Mouse (Mus musculus): ENCODE measurements at regions not wholly inside any gene's neighbourhood (a gene's known extent, or its start where the extent isn't known, plus 50 kb on each side); places are given as distances from the start of the nearest gene placed in this dataset.

DNA sequence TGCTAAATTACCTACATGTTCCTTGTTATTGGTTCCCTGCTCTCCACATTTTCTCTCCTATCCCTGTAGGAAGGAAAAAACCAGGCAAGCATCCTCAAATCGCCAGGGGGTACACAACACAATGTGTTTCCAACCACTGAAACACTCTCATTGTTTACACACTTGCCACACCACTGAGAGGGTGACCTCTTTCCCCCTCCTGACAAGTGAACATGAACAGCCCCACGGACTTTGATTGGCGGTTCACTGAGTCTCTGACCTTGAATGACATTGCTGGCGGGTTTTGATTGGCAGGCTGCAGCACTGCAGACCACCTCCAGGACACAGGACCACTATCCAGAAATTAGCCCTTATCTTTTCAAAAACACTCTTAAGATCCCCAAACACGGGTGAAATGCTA, 211.7 kb upstream of the Onecut1 start:
- TF ChIP-seq EP300 (IDR thresholded peaks at IDR 0.05; ENCODE audit: low read depth) (no peak), CTCF (IDR thresholded peaks at IDR 0.05; ENCODE audit: low read depth) (no peak)

Measured in heart, postnatal 0 days (tissue).